Mouse (Mus musculus) right cerebral cortex, postnatal 10 days (tissue): ENCODE results near the gene 1700020N15Rik.
"Not testable (repeated sequence)": the region's sequence is repeated elsewhere in the genome, so short reads cannot be mapped to it uniquely, and the experiment has no call there.

Experiments
- DNase-seq, 2 experiments: peaks; one replicate each; pipeline ENCODE4 v3.0.0; 2021; ENCODE audit warnings: low spot score in 2 of 2

1700020N15Rik gene

GRCm38 (mm10) chrX:69945000-69945399 is at the start of gene 1700020N15Rik:
Gene 1700020N15Rik, plus strand, starts transcription at chrX:69945300.
- not testable (repeated sequence) for DNase-seq

DNA sequence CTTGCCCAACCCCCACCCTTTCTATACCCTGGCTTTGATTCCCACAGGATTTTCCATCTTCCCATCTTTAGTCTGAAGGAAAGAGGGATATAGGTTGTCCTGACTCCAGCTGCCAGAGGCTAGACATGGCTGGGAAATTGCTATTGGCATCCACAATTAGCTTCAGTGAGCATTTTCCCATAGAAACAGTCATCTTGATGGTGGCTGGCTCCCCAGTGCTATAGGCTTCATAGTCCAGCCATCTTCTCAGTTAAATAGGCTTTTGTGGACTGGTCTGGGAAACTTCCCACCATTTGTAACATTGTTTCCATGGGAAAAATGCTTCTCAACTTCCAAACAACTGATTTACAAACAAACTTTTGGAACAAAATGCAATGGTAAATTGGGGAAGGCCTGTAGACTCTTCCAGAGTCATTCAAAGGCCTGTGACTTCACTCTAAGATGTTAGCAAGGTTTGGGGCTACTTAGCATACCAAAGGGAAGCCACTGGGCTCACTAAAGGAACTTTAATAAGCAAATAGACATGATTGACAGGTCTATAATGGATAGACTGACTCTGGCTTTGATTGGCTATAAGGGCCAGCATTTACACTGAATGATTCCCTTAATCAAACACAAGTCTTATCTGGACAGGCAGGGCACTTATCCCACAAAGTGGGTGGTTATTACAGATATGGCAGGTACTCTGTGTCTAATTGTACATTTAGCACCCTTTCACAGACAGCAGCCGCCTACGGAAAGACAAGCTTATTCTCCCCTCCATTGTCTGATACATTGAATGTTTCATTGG is 31.9 kb downstream of the 1700020N15Rik start:
- DNase-seq: no peak
